Mouse (Mus musculus) CH12.LX (cell line): ENCODE results near the gene Tymp.

Experiments used
- CHD1 ChIP-seq: IDR thresholded peaks from 2 replicates; pipeline ENCODE4 v1.6.1; 2012; ENCODE audit warnings: low read depth, low read length, improper control_type of control experiment, inconsistent platforms
- CHD2 ChIP-seq: IDR thresholded peaks from 2 replicates; pipeline ENCODE4 v1.6.1; 2011; ENCODE audit warnings: low read length, improper control_type of control experiment
- CTCF ChIP-seq, 2 experiments: IDR thresholded peaks in 1 of 2; conservative IDR thresholded peaks in 1 of 2; 2 replicates each; pipeline ENCODE4 v1.5.1; 2011 to 2012; ENCODE audit warnings: low read depth in 2 of 2, low read length in 2 of 2, improper control_type of control experiment in 1 of 2, inconsistent platforms in 1 of 2, mild to moderate bottlenecking in 1 of 2, moderate library complexity in 1 of 2
- E2F4 ChIP-seq: IDR thresholded peaks from 2 replicates; pipeline ENCODE4 v1.6.1; 2011; ENCODE audit warnings: low read depth, low read length, improper control_type of control experiment; ENCODE audit not compliant: insufficient replicate concordance
- EP300 ChIP-seq: IDR thresholded peaks from 2 replicates; pipeline ENCODE4 v1.6.1; 2011; ENCODE audit warnings: low read length, improper control_type of control experiment
- JUND ChIP-seq: conservative IDR thresholded peaks from 2 replicates; pipeline ENCODE4 v1.6.1; 2011; ENCODE audit warnings: low read depth, low read length, improper control_type of control experiment
- MAX ChIP-seq: IDR thresholded peaks from 2 replicates; pipeline ENCODE4 v1.6.1; 2011; ENCODE audit warnings: low read length, improper control_type of control experiment
- POLR2A ChIP-seq: IDR thresholded peaks from 2 replicates; pipeline ENCODE4 v1.6.1; 2011; ENCODE audit warnings: low read depth, mild to moderate bottlenecking, improper control_type of control experiment, low read length
- POLR2AphosphoS2 ChIP-seq: IDR thresholded peaks from 2 replicates; pipeline ENCODE4 v1.6.1; 2011; ENCODE audit warnings: low read depth, low read length, improper control_type of control experiment
- USF1 ChIP-seq: IDR thresholded peaks from 2 replicates; pipeline ENCODE4 v1.6.1; 2014; ENCODE audit warnings: low read depth, mild to moderate bottlenecking, inconsistent platforms, low read length, improper control_type of control experiment

DNA sequence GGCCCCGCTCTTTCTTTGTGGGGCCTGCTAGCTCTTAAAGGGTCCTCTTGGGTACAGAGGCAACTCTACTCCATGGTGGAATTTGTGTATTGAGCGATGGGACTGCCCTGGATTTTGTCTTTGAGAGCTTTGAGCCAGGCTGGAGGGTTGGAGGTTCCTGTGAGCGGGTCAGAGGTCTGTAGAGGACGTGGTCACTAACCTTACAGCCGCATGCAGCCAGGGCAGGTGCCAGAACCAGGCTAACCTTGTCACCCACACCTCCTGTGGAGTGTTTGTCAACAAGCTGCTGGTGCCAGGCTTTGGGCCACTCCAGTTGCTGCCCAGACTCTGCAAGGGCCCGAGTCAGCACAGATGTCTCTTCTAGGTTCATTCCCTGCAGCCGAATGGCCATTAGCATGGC, 799 bp downstream of the Tymp start:
- TF ChIP-seq CTCF (conservative IDR thresholded peaks at IDR 0.05 in 1 of 2, IDR thresholded peaks at IDR 0.05 in 1 of 2; ENCODE audit: low read depth in 2 of 2, low read length in 2 of 2), result no peak
- no peak for TF ChIP-seq POLR2A
- no peak for TF ChIP-seq CHD1
- no peak for TF ChIP-seq E2F4
- no peak for TF ChIP-seq USF1
- no peak for TF ChIP-seq POLR2AphosphoS2
- TF ChIP-seq CHD2, result no peak
- TF ChIP-seq EP300, result no peak
- TF ChIP-seq MAX, result no peak
- no peak for TF ChIP-seq JUND
